Mouse (Mus musculus) neutrophil, adult 5-6 weeks (primary cell): ENCODE data around the gene Olfr90. TPM values are rescaled to one million over a fixed set of nuclear protein-coding genes. Genes with fewer than 3 reads are reported as not detected.
"Not testable (repeated sequence)": the region's sequence is repeated elsewhere in the genome, so short reads cannot be mapped to it uniquely, and the experiment has no call there.

ENCODE experiments used
- ATAC-seq: fragments of 151-379, 151-347 bp; 2 replicates; pipeline ENCODE4 v1.8.0; 2017; ENCODE audit warnings: mild to moderate bottlenecking, moderate TSS enrichment; ENCODE audit not compliant: insufficient number of reproducible peaks, poor library complexity, low FRiP score, severe bottlenecking; ENCODE audit errors: extremely low read depth
- total RNA-seq: library from RNA; stranded (forward); fragments of 200-1000 nt; gene quantifications from 2 replicates; pipeline ENCODE4 v1.2.3, GENCODE M21; 2017

Gene Olfr90
- 0.12 TPM in 1 of 2 replicates, not detected in the other for total RNA-seq

GRCm38 (mm10) chr17:37088399-37088798 is at the start of gene Olfr90:
TSS of gene Olfr90 (minus strand) at chr17:37088499.
- ATAC-seq: no peak

GRCm38 (mm10) chr17:37131366-37131765 is 43.1 kb upstream of the Olfr90 start:
- ATAC-seq: not testable (repeated sequence)

GRCm38 (mm10) chr17:37119988-37120387 is 31.7 kb upstream of the Olfr90 start, which contains the start of gene Olfr92:
TSS of gene Olfr92 (minus strand) at chr17:37120088.
- no peak for ATAC-seq

DNA sequence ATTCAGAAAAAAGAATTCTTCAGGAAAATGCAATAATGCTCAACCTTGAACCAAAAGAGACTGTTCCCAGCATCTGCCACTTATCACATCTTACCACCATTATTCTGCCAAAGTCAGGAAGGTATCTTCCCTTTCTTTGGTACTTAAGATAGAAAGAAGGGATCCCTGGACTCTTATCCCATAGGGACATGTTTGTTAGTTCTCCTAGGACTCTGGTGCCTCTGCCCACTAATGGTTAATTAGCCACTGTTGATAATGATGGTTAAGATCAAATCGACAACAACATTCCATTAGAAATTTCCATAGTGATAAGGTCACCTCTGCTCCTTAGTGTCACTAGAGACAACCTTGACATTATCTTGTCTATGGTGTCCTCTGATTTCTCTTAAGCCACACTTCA is 9.9 kb upstream of the Olfr90 start, which contains the start of gene Olfr91:
Gene Olfr91, minus strand, starts transcription at position 101 of the 400 bp plus-strand sequence.
- ATAC-seq: no peak

GRCm38 (mm10) chr17:37093289-37093688 is 5.0 kb upstream of the Olfr90 start:
- no peak for ATAC-seq

GRCm38 (mm10) chr17:37092198-37092597 is 3.9 kb upstream of the Olfr90 start:
- ATAC-seq: no peak

DNA sequence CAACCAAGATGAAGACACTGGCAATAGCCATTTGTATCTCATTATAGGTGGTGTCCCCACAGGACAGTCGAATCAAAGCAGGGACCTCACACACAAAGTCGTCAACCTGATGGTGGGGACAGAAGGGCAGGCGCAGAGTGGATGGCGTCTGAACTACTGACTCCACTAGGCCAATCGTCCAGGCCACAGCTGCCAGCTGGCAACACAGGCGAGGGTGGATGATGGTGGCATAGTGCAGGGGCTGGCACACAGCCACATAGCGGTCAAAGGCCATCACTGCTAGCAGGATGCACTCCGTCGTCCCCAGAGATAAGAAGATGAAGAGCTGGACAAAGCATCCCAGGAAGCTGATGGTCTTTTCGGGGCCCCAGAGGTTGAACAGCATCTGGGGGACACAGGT is 2.8 kb downstream of the Olfr90 start:
- no peak for ATAC-seq

DNA sequence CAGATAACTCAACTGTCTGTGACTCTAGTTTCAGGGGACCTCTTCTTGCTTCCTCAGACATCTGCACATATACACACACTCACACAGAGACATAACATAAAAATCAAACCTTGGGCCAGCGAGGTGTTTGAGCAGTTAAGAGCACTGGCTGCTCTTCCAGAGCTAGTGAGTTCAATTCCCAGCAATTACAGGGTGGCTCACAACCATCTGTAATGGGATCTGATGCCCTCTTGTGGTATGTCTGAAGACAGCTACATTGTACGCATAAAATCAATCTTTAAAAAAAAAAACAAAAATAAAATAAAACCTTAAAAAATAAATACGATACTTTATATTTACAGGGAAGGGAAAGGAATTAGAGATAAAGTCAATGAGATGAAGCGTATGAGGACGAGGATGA is 3.7 kb downstream of the Olfr90 start:
- no peak for ATAC-seq

DNA sequence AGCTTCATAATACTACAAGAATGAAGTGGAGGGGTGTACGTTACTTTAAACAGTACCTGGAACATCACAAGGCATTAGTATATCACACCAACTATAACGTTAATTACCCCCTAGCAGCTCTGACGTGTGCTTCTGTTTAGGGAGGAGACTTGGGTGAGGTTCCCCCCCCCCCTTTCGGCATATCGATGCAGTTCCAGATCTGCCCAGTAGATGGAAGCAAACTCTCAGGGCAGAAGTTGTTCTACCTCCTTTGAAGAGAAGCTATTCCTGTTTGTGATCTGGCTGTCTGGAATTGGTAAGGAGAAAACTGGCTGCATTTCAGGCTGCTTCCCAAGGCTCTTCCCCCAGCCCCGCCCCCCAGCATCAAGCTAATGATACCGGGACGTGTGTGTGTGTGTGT is 5.0 kb downstream of the Olfr90 start:
- ATAC-seq: peak; percentile 77; the same call in 1 of the 2 replicates

DNA sequence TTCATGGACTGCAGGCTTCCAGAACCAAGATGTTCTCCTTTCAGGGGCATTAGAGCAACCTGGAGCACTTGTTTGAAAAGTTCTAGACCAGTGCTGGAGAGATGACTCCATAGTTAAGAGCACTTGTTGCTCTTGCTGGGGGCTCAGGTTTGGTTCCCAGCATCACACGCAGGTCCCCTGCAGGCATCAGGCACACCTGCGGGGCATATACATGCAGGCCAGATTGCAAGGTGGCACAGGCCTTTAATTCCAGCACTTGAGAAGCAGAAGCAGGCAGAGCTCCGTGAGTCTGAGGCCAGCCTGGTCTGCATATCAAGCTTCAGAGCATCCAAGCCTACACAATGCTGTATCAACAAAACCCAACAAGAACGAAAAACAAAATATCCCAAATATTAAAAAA is 6.6 kb downstream of the Olfr90 start:
- no peak for ATAC-seq

- no peak for ATAC-seq
Observed at GRCm38 (mm10) chr17:37080119-37080518, 8.2 kb downstream of the Olfr90 start.

GRCm38 (mm10) chr17:37078990-37079389 is 9.3 kb downstream of the Olfr90 start:
- ATAC-seq: no peak

DNA sequence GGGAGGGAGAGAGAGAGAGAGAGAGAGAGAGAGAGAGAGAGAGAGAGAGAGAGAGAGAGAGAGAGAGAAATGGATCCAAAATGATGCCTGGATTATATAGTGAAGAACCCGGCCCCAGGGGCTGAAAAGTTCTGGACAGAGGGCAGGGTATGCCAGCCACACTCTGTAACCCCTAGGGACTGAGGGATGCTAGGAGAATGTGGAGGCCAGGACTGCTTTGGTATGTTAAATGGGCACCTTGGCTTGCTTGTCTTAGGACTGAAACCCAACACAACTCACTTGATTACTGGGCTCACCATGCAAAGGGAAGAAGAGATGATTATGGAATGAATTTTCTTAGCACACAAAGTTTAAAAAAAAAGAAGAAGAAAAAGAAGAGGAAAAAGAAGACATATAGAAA is 10.1 kb downstream of the Olfr90 start:
- no peak for ATAC-seq

DNA sequence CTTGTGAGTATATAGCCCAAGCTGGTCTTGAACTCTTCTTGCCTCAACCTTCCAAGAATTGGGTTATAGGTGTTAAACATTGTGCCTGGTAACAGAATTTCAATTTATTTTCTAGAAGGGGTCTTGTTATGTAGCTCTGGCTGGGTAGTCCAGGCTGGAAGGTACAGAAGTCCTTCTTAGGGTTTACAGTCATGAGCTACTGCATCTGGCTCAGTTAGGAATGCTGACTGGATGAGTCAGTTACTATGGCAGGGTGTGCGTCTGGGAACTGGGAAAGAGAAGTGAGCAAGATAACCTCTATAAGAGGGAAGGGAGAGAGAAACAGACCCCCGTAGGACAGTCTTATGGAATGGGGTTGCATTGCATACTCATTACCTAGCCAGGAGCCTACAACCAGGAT is 12.5 kb downstream of the Olfr90 start:
- no peak for ATAC-seq

- ATAC-seq: no peak
Observed at GRCm38 (mm10) chr17:37075181-37075580, 13.1 kb downstream of the Olfr90 start.

DNA sequence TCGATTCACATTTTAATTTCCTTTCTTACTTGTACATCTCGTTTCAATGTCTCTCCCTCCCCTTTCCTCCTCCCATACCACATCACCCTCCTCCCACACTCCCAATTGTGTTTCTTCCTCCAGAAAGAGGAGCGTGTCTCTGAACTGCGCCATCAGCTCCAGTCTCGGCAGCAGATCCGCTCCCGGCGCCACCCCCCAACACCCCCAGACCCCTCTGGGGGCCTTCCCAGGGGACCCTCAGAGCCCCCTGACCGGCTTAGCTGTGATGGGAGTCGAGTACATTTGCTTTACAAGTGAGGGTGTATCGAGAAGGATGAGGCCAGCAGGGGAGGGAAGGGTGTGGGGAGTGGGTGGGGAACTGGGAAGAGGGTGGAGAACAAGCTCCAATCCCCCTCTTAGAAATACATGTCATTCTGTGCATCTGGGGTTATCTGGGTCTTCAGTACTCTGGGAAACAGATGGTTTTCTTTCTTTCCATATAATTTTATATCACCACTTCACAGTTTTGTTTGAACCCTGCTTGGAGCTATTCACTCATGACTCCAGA is 15.5 kb downstream of the Olfr90 start:
- no peak for ATAC-seq

- ATAC-seq: no peak
Observed at GRCm38 (mm10) chr17:37072080-37072729, 16.1 kb downstream of the Olfr90 start.

DNA sequence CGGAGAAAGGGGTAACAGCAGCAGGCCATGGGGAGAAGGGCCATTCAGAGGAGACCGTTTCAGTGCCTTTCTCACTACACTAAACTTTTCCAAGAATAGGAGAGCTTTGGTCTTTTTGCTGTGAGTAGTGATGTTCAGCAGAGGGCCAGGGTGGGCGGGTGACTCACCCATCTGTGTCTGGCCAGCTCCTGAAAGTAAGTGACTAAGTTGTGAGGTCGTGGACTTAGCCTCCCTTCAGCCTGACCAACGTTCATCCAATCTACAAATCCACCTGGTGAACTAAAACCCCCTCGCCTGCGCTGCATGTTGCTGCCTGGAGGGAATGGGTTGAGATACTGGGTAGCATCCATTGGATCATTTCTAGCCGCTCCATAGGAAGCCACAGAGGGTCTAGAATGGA is 18.2 kb downstream of the Olfr90 start:
- no peak for ATAC-seq

GRCm38 (mm10) chr17:37067861-37068260 is 20.4 kb downstream of the Olfr90 start:
- ATAC-seq: no peak

DNA sequence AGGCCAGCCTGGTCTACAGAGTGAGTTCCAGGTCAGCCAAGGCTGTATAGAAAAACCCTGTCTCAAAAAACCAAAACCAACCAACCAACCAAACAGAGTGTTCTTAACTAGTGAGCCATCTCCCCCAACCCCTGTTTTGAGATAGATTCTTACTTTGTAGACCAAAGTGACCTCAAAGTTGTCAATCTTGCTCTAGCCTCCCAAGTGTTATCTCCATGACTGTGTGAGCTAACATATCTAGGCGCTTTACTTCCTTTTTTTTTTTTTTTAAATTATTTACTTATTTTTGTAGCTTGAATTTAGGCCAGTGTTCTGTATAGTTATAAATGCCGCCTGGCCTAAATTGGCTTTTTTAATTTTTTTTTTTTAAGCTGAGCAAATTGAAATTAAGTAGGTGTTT is 22.3 kb downstream of the Olfr90 start:
- ATAC-seq: no peak
